Comparison of ENCODE assay signal across 8 mouse cellular contexts in the genomic region with DNA sequence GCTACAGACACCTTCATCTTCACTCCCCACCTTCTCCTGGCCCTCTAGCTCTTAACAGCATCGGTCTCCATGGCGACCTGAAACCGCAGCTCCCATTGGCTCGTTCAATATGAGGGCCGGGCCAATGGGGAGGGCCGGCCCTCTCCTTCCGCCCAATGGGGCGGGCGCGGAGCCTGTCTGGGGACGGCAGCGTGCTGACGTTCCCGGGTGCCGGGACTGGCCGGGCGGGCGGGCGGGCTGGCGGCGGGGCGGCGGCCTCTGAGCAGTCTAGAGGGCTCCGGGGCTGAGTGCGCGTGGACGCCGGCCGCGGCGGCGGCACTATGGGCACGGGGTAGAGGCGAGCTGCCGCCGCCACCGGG. TPM values are rescaled to one million over a fixed set of nuclear protein-coding genes. Genes with fewer than 3 reads are reported as not detected.
DNase-seq lines count a peak whose midpoint lies in the region; ATAC-seq and TF ChIP-seq lines count a peak whose summit lies in the region.

A gene (minus strand): TSS at position 79 of the 359 bp plus-strand sequence.
A gene (plus strand): TSS at position 246 of the 359 bp plus-strand sequence.

- peaks cover 12% of the 10 kb centered on the region for H3K36me3 ChIP-seq in G1E (replicated peaks)
- no peaks in the 10 kb centered on the region for H3K36me3 ChIP-seq in neural tube, embryonic 15.5 days

- peaks cover 5% of the 10 kb centered on the region; the same call in 1 of the 2 replicates for H3K27me3 ChIP-seq in G1E (ENCODE audit: insufficient read depth, low read length)
- no peaks in the 10 kb centered on the region for H3K27me3 ChIP-seq in neural tube, embryonic 15.5 days (replicated peaks)

- no peak for TF ChIP-seq CTCF in G1E (IDR thresholded peaks at IDR 0.05; ENCODE audit: low read depth, low read length)
- TF ChIP-seq CTCF in layer of hippocampus, adult 2 months (conservative IDR thresholded peaks at IDR 0.05) = no peak
- no peak for TF ChIP-seq CTCF in lung, adult 2 months (IDR thresholded peaks at IDR 0.05; ENCODE audit: insufficient read depth, low read length)

- H3K4me1 ChIP-seq in G1E (ENCODE audit: insufficient read depth, low read depth, low read length) = peaks cover 37% of the 10 kb centered on the region
- peaks cover 10% of the 10 kb centered on the region; the same call in 1 of the 2 replicates for H3K4me1 ChIP-seq in lung, adult 2 months (ENCODE audit: control insufficient read depth, insufficient read depth, low read length)
- H3K4me1 ChIP-seq in neural tube, embryonic 15.5 days = peaks cover 20% of the 10 kb centered on the region

- peak within 1 kb of the TSS; percentile 94 for H3K4me3 ChIP-seq in G1E (ENCODE audit: low read depth, low read length)
- H3K4me3 ChIP-seq in layer of hippocampus, adult 2 months = peak within 1 kb of the TSS; percentile 96
- peak within 1 kb of the TSS; percentile 71 for H3K4me3 ChIP-seq in lung, adult 2 months (replicated peaks; ENCODE audit: extremely low read depth, low read depth, low read length)
- H3K4me3 ChIP-seq in neural tube, embryonic 15.5 days (replicated peaks) = peak within 1 kb of the TSS; percentile 98

- peak within 1 kb of the TSS; percentile 97 for H3K27ac ChIP-seq in layer of hippocampus, adult 2 months
- peak within 1 kb of the TSS; percentile 92 for H3K27ac ChIP-seq in neural tube, embryonic 15.5 days (replicated peaks)

- H3K9ac ChIP-seq in neural tube, embryonic 15.5 days (replicated peaks) = peak within 1 kb of the TSS; percentile 84

- TF ChIP-seq POLR2A in lung, adult 2 months (IDR thresholded peaks at IDR 0.05; ENCODE audit: borderline replicate concordance, extremely low read depth, low read depth, low read length) = no peak

- peak within 1 kb of the TSS; percentile 87 for H3K4me2 ChIP-seq in neural tube, embryonic 15.5 days

- no peaks in the 10 kb centered on the region for H3K9me3 ChIP-seq in G1E (replicated peaks)
- no peaks in the 10 kb centered on the region for H3K9me3 ChIP-seq in neural tube, embryonic 15.5 days (replicated peaks)

- under 1% methylated on average over 31 of the region's 37 CpGs for WGBS in lung, adult 2 months
- under 1% methylated on average over 32 of the region's 37 CpGs for WGBS in neural tube, embryonic 15.5 days

- peak; percentile 99 for DNase-seq in G1E (ENCODE audit: low spot score)
- DNase-seq in cerebellum, adult 18-20 months = peak; percentile 93 to 97
- DNase-seq in forelimb bud, embryonic 11.5 days (ENCODE audit: low read depth, low spot score) = peak; percentile 94
- peak; percentile 94 for DNase-seq in heart, postnatal 4 days
- peak; percentile 90 to 96 for DNase-seq in layer of hippocampus, adult 2 months (ENCODE audit: low spot score in 2 of 2)
- DNase-seq in lung, adult 2 months = peak; percentile 88
- peak; percentile 93 for DNase-seq in testis, postnatal 10 days (ENCODE audit: low spot score)

- ATAC-seq in G1E (ENCODE audit: extremely low read depth, insufficient number of reproducible peaks, low FRiP score, poor library complexity, severe bottlenecking) = peak; percentile 99
- peak; percentile 98 for ATAC-seq in neural tube, embryonic 15.5 days (ENCODE audit: low FRiP score)

RNA-seq across cellular contexts. Expression of the first gene that starts in this region (rescaled TPM):
- total RNA-seq in G1E (2014; fragmentation: Nextera tagmentation) = not detected in 2 replicates
- total RNA-seq in G1E (2017) = 0.12 and 0.22 TPM in 2 replicates
- polyA plus RNA-seq in G1E (2012) = not detected in 2 replicates
- total RNA-seq in heart, postnatal 4 days (2021) = 1 to 10 TPM; 2.8 to 3.3 TPM
- 10 to 100 TPM; 14.7 to 15.5 TPM for total RNA-seq in layer of hippocampus, adult 2 months (2021)
- polyA plus RNA-seq in lung, adult 2 months (2012; rRNA removed) = 0.09 and 0.15 TPM in 2 replicates
- polyA plus RNA-seq in neural tube, embryonic 15.5 days (2015; fragmentation: Nextera tagmentation; extraction: Ambion mirVana) = 5.6 and 6.3 TPM in 2 replicates

RNA-seq across cellular contexts. Expression of the second gene that starts in this region (rescaled TPM):
- 61.0 and 80.8 TPM in 2 replicates for total RNA-seq in G1E (2014; fragmentation: Nextera tagmentation)
- 28.2 and 29.1 TPM in 2 replicates for total RNA-seq in G1E (2017)
- polyA plus RNA-seq in G1E (2012) = 58.7 and 80.5 TPM in 2 replicates
- total RNA-seq in heart, postnatal 4 days (2021) = 100 to 1,000 TPM; 229 to 242 TPM
- total RNA-seq in layer of hippocampus, adult 2 months (2021) = 100 to 1,000 TPM; 300 to 306 TPM
- polyA plus RNA-seq in lung, adult 2 months (2012; rRNA removed) = 76.2 and 81.6 TPM in 2 replicates
- 24.6 and 27.1 TPM in 2 replicates for polyA plus RNA-seq in neural tube, embryonic 15.5 days (2015; fragmentation: Nextera tagmentation; extraction: Ambion mirVana)

Comparison
In these comparisons a context has a peak if more than half of its experiments do, and no peak if none do; other contexts are left out.
1. Peak in every context shown above with its lines: DNase-seq, ATAC-seq, H3K4me3 ChIP-seq and H3K27ac ChIP-seq.